Mouse (Mus musculus): ENCODE data around the gene Gm49405.
"Not testable (repeated sequence)": the region's sequence is repeated elsewhere in the genome, so short reads cannot be mapped to it uniquely, and the experiment has no call there.

The Gm49405 gene

DNA sequence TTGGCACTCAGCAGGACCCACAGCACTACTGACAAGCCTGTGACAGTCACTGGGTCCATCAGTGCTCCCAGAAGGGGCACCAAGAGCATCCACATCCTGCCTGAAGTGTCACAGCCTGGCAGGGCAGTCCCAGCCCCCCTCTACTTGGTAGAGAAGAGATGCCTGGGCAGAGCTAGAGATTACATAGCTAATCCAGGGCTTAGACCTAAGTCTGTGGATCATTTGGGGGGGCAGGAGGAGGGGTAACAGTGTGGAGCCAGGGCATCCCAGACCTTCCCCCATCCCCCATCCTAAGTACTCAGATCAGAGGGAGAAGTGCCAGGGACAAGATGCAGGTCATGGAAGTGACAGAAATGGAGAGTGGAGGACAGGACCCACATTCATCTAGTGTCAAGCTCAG is 14.4 kb downstream of the Gm49405 start:
- no peak for DNase-seq (ENCODE audit: low read depth, low spot score)

DNA sequence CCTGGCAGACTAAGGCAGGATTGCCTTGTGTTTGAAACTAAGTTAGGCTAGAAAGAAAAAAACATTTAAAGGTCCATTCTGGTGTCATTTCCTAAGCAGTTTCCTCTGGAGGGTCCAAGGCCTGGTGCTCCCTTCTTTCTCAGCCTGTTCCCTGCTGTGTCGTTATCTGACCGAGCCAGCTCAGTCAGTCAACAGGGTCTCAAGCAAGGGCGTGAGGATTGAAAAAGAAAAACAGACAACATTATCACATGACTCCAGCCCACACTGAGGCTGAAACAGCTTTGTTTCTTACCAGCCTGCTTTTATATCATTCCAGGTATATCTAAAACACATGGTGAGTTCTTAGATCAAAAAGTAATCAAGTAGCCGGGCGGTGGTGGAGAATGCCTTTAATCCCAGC is 15.2 kb downstream of the Gm49405 start:
- peak; percentile 48 for DNase-seq (ENCODE audit: low read depth, low spot score)

DNA sequence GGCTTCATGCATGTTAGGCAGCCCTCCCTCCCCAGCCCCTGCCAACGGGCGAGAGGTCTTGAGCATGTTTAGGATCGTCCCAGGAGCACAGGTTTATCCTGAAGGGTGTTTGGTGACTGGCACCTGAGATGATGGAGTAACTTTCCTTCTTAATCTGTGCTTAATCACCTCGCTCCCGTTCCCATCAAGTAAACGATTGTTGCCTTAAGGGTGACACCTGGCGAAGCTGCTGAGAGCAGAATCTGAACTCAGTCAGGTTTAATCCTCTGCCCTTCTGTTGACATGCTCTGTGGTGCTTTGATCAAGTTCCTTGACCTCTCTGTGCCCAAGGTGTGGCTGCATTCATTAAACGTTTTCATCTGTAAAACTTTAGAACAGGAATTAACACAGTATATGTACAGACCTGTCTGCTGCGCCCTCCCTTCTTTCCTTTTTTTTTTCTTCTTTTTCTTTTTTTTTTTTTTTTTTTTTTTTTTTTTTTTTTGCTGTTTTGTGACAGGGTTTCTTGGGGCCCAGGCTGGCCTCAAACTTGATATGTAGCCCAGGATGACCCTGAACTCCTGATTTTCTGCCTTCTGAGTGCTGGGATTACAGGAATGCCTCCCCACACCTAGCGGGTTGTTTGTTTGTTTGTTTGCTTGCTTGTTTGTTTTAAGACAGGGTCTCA is 17.6 kb downstream of the Gm49405 start:
- DNase-seq (ENCODE audit: low read depth, low spot score), result peak; percentile 27

DNA sequence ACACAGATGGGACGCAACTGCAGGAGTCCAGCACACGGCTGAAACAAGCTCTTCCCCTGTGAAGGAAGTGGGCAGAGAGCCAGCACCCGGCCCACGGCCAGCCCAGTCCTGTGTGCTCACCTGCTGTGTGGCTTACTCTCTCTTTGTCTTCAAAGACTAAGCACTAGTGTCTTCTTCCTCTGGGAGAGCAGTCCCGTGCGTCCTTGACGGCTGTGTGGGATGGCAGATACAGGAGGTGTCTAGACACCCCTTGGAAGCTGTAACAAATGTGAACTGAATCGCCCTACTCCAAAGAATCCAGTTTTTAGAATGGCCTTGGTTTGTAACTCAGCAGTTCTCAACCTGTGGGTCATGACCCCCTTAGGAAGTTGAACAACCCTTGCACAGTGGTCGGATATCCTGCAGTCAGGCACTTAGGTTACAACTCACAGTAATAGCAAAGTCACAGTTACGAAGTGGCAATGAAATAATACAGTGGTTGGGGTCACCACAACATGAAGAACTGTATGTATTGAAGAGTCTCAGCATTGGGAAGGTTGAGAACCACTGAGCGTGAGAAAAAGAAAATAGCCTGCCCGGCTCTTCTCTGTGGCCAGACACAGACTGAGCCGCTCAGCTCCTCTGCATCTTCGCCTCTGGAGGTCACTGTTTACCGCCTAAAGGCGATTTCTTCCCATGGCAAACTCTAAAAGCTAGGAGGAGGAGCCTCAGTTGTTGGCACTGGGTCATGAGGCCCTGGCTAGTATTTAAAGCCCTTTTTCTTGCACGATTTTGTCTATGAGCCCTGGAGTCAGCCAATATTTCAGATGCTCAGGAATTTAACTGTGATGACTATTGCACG is 18.5 kb downstream of the Gm49405 start:
- DNase-seq (ENCODE audit: low read depth, low spot score), result peak; percentile 91

DNA sequence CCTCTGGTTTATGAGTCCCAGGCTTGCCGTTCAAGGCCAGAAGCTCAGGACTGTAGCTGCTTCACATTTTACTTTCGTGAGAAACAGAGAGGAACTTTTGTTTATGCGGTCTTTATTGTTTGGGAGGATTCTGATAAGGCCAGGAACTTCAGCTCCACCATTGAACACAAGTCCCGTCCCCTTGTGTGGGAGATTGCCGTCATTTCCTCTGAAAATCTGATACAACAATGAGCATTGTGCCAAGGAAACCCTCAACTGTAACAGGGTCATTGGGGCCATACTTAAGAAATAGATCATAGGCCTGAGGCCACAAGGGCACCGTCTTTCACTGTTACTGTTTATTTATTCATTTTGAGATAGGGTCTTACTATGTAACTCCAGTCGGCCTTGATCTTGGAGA is 22.8 kb downstream of the Gm49405 start:
- DNase-seq (ENCODE audit: low read depth, low spot score), result no peak

DNA sequence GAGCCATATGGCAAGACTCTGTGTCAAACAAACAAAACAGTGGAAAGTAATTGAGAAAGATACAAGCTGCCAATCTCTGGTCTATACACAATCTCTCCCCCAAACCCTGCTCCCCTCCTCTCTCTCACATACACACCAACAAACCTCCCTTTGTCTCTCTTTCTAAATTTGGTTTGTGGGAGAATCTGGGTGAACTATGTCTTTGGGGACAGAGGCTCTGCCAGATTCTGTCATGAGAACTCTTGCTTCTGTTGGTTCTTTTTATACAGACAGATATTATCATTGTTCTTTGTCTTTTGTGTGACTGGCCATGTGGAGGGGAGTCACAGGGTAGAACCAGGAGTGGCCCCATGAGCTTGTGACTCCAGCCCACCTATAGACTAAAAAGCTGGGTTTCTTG is 27.1 kb downstream of the Gm49405 start:
- DNase-seq (ENCODE audit: low read depth, low spot score), result no peak

DNA sequence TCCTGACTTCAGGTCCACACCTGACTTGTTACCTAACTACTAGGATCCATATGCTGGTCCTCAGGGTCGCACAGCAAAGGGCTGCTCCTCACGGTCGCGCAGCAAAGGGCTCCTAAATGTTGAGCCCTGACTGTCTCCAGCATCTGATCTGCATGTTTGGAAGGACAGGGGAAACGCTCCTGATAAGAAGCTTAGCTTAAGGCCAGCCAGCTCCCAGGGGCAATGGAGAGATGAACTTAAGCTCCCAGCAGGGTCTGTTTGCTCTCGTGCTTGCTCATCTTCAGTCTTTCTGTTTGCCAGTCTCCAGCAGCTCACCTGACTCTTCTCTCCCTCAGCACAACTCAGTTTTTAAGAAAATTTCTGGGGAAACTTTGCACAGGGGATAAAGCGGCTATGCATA is 32.2 kb downstream of the Gm49405 start:
- no peak for DNase-seq (ENCODE audit: low read depth, low spot score)

DNA sequence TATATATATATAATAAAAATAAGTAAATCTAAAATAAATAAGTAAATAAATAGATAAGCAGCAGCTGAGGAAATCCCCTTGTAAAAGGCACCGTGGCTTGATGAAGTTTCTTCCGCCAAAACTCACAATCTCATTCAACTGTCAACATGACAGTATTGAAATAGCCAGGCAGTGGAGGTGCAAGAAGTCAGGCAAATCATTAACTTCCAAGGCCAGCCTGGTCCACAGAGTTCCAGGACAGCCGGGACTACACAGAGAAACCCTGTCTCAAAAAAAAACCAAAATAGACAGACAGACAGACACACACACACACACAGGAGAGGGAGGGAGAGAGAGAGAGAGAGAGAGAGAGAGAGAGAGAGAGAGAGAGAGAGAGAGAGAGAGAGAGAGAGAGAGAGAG is 32.9 kb downstream of the Gm49405 start:
- no peak for DNase-seq (ENCODE audit: low read depth, low spot score)

DNA sequence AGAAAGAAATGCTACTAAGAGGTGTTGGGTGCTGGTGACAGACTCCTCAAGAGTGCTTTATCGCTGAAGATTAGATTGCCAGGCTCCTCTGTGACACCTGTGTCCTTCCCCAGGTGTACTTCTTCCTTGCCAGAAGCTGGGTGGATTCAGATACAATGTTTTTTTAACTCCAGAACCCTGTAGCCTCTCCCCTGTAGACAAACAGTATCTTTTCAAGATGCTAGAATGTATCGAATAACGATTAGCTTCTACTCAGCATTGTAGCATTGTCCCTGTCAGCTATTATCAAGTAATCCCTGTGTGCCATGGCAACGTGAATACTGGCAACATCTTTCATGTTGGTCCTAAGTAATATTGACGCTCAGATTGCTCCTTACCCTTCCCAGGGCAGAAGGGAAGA is 33.3 kb downstream of the Gm49405 start:
- no peak for DNase-seq (ENCODE audit: low read depth, low spot score)

DNA sequence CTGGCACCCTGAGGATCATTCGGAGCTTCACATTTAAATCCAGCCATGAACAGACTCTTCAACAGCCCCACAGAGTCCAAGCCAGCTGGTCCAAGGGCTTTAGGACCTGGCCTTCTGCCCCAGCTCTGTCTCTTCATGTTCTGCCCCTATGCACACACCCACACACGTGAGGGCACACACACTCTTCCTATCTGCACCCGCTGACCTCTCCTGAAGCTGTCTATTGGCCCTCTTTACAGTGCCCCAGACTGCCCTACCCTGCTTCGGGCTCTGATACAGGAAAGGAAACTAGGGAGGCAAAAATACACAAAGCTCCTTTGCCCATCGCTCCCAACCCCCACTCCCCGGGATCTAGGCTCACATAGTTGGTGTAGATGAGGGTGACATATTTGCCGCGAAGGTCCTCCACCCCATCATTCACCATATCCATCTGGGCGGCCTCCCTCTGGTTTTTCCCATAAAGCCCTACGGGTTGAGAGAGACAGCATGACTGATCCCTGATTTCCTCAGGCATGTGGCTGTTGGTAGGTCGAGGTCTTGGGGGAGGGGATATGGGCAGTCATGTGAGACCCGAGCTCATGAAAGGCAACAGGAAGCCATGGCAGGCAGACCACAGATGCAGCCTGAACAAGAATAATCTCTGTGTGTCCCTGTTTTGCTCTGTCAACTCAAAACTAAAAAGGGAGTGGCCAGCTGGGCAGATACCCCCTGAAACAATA is 36.1 kb downstream of the Gm49405 start:
- DNase-seq (ENCODE audit: low read depth, low spot score), result no peak

DNA sequence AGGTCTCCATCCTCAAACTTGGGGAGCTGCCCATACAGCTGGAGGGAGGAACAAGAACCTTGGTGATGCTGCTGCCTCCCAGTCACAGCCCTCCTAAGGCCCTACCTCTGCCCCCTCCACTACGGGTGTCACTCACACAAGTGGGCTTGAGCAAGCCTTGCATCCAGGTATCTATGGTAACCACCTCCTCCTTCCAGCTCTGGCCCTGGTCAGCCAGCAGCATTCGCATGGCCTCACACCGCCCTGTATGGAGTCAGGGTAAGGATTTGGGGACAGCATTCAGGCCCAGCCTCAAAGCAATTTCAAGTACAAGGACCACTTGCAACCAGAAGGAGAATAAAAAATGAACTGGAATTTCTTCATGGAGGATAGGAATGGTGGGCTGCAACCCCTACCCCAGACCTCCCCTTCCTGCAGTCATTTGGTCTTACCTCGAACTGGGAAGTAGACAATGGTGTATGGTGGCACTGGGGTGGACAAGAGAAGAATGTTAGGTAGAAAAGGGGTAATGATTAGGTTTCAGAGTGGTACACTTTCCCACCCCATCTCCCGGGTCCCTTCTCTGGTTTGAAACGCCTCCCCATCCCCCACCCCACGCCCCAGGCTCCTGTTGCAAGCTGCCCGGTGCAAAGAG is 36.8 kb downstream of the Gm49405 start:
- DNase-seq (ENCODE audit: low read depth, low spot score), result not testable (repeated sequence)

DNA sequence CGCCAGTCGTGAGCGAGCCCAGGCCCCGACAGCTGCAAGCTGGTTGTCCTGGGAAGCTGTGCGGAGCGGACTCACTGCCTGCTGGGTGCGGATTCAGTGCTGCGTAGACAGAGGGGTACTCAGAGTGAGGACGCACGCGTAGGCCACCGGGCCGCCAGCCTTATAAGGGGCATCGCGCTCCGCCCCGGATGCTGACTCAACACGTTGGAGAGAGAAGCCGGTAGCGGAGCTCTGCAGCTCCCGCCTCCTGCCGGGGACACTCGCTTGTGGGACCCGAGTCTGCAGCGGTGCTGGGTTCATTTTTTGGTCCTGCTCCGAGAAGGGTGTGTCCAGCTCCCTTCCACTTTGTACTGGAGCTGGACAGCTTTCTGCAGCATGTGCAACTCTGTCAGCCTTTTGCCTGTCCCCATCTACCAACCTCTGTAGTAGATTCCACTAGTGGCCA is 37.4 kb downstream of the Gm49405 start, which contains the start of gene Gstp1:
Gene Gstp1 (minus strand): TSS at position 198 of the 445 bp plus-strand sequence.
- DNase-seq (ENCODE audit: low read depth, low spot score), result peak; percentile 83

DNA sequence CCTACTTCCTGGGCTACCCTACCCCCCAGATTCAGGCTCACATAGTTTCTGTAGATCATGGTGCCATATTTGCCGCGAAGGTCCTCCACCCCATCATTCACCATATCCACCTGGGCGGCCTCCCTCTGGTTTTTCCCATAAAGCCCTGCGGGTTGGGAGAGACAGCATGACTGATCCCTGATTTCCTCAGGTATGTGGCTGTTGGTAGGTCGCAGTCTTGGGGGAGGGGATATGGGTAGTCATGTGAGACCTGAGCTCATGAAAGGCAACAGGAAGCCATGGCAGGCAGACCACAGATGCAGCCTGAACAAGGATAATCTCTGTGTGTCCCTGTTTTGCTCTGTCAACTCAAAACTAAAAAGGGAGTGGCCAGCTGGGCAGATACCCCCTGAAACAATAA is 40.5 kb downstream of the Gm49405 start:
- peak; percentile 73 for DNase-seq (ENCODE audit: low read depth, low spot score)

DNA sequence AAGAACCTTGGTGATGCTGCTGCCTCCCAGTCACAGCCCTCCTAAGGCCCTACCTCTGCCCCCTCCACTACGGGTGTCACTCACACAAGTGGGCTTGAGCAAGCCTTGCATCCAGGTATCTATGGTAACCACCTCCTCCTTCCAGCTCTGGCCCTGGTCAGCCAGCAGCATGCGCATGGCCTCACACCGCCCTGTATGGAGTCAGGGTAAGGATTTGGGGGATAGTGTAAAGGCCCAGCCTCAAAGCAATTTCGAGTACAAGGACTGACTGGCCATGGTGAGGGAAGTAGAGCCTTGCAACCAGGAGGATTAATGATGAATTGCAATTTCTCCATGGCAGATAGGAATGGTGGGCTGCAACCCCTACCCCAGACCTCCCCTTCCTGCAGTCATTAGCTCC is 41.1 kb downstream of the Gm49405 start:
- not testable (repeated sequence) for DNase-seq (ENCODE audit: low read depth, low spot score)

DNA sequence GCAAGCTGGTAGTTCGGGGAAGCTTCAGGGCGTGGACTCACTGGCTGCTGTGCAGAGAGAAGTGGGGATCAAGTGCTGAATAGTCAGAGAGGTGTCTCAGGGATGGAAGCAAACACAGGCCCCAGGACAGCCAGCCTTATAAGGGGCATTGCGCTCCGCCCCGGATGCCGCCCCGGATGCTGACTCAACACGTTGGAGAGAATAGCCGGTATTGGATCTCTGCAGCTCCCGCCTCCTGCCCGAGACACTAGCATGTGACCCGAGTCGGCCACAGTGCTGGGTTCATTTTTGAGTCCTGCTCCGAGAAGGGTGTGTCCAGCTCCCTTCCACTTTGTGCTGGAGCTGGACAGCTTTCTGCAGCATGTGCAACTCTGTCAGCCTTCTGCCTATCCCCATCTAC is 41.7 kb downstream of the Gm49405 start:
- peak; percentile 88 for DNase-seq (ENCODE audit: low read depth, low spot score)

DNA sequence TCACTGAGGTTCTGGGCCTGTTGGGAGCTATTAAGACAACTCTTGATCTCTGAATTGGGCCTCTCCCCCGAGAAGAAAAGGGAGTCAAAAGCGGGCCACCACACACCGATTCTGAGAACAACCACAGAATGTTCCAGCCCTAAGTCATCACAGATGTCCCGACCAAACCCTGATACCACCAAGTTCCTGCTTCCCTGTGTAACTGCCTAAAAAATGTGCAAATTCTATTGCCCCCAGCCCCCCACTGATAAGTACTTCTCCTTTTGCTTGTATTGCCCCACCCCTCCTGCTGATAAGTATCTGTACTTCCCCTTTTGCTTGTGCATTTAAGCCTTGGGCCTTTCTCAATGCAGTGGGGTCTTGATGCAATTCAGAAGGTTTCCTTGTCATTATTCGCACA is 43.7 kb downstream of the Gm49405 start:
- peak; percentile 30 for DNase-seq (ENCODE audit: low read depth, low spot score)

DNA sequence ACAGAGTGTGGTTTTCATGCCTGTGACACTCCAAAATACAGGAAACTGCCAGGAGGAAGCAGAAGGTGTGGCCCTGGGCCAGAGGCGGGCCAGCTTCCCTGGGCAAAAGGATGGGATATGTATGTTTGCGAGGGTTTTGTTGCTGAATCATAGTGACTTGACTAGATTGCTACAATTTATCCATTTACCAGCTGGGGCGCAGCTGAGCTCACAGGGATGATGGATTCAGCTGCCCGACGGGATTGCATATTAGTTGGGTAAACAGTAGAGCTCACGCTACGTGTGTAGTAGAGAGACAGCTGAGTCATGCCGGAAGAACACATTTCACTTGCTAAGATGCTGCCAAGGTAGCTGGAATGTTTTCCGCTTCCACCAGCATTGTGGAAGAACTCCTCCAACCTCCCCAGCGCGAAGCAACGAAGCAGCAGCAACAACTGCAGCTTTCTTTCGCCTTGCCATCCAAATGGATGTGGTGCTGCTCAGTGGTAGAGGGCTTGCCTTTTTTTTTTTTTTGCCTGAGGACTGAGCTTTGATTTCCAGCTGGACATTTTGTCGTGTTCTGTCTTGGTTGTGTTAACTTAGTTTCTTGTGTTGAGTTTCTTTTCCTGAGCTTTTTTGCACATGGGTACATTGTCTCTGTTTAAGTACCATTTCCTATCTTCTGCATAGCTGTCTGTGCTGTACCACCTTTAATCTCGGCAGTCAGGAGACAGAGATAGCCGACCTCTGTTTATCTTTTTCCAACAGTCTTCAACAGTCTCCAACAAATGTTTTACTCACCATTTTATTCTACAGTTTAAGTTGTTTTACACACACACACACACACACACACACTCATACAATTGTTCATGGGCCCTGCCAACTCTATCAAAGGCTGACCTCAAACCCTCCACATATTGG is 45.8 kb downstream of the Gm49405 start, which contains the start of gene Gstp2:
Gene Gstp2 (minus strand): TSS at position 58 of the 900 bp plus-strand sequence.
- DNase-seq (ENCODE audit: low read depth, low spot score), result peak; percentile 99

DNA sequence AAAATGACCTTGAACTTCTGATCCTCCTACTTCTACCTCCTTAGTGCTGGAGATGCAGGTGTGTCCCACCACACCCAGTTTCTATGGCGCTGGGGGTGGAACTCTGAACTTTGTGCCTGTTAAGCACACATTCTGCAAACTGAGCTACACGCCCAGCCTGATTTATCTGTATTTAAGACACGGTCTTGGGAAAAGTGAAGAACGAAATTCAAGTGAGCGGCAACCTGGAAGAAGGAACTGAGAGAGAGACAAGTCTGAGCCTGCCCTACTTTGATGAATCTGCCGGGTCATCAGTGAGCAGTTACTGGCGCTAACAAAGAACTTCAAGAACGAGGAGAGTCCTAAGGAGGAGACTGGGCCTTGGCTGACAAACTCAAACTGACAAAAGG is 46.4 kb downstream of the Gm49405 start:
- DNase-seq (ENCODE audit: low read depth, low spot score), result peak; percentile 97

DNA sequence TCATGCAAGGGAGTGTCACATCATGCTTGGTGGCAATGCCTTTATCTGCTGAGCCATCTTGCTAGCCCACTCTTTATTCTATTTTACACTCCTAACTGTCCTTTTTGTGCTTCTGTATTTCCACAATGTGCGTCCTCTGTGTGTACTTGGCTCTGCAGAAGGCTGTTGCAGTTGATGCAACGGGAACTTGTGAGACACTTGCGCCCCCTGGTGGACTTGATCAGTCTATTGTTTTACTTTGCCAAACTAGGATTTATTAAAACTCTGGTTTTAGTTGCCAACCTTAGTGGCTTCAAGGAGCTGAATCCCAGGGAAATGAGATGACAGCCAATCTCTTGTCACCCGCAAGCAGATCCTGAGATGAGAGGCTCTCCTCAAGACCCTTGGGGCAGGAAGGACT is 47.4 kb downstream of the Gm49405 start:
- peak; percentile 92 for DNase-seq (ENCODE audit: low read depth, low spot score)

DNA sequence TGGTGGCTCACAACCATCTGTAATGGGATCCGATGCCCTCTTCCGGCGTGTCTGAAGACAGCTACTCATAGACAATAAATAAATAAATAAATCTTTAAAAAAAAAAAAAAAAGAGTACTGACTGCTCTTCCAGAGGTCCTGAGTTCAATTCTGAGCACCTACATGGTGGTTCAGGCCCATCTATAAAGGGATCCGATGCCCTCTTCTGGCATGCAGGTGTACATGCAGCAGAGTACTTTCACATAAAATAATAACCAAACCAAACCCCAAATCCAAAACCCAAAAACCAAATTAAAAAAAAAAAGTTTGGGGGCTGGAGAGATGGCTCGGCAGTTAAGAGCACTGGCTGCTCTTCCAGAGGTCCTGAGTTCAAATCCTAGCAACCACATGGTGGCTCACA is 48.6 kb downstream of the Gm49405 start:
- not testable (repeated sequence) for DNase-seq (ENCODE audit: low read depth, low spot score)

DNA sequence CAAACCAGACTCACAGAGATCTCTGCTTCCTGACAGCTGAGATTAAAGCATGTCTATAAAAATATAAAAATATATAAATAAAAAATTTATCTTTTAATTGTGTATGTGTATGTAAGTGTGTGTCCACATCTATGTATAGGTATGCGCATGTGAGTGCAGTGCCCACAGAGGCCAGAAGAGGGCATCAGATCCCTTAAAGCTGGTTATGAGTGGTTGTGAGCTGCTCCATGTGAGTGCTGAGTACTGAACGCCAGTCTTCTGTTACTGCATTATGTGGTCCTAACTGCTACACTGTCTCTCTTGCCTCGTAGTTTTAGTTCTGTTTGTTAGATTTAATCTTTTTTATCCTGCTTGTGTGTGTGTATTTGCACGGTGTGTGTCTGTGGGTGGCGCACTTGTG is 50.6 kb downstream of the Gm49405 start:
- DNase-seq (ENCODE audit: low read depth, low spot score), result peak; percentile 70
